Mouse (Mus musculus) 416B (cell line): Measurements from ENCODE around the gene Sox5.

Source experiments
- DNase-seq: peaks from one replicate; pipeline ENCODE4 v3.0.0; 2011; ENCODE audit warnings: low read depth

The Sox5 gene

DNA sequence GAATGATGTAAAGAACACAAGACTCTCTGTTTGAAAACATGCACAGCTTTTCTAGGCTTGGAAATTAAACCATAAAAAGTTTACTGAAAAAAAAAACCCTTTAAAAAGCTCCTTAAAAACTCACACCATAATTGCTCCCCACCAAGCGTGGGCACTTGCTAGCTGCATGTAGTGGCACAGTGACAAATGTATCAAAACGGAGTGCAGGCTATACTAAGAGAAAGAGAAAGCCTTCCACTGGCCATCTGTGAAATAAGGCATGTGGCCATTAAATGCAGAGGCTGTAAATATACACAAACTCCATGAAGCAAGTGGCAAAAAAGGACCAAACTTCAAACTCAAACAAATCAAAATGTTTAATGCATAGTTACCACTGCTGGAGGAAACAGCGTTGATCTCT is 927.7 kb downstream of the Sox5 start:
- no peak for DNase-seq

- no peak for DNase-seq
These were observed 936.0 kb downstream of the Sox5 start for GRCm38 (mm10) chr6:143845761-143846160.

DNA sequence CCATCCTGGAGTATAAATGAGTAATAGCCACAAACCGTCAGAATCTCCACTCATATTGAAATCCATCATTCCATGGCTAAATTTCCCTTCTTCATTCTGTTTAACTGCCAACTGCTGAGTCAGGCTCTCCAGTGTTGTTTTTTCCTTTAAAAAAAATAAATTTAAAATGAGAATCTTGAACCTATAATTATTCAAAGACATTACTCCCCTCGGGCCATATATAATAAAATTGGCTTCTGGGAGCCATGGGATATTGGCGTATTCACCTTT is 937.1 kb downstream of the Sox5 start:
- DNase-seq: no peak

- no peak for DNase-seq
These were observed 937.7 kb downstream of the Sox5 start for GRCm38 (mm10) chr6:143843933-143844700.

- DNase-seq: peak; percentile 49
These were observed 939.8 kb downstream of the Sox5 start for GRCm38 (mm10) chr6:143841954-143842353.

GRCm38 (mm10) chr6:143841109-143841638 is 940.6 kb downstream of the Sox5 start:
- DNase-seq: no peak

GRCm38 (mm10) chr6:143838384-143839076 is 943.2 kb downstream of the Sox5 start:
- DNase-seq: no peak

- DNase-seq: no peak
These were observed 946.4 kb downstream of the Sox5 start for GRCm38 (mm10) chr6:143835331-143835730.

GRCm38 (mm10) chr6:143833986-143834385 is 947.8 kb downstream of the Sox5 start:
- no peak for DNase-seq

DNA sequence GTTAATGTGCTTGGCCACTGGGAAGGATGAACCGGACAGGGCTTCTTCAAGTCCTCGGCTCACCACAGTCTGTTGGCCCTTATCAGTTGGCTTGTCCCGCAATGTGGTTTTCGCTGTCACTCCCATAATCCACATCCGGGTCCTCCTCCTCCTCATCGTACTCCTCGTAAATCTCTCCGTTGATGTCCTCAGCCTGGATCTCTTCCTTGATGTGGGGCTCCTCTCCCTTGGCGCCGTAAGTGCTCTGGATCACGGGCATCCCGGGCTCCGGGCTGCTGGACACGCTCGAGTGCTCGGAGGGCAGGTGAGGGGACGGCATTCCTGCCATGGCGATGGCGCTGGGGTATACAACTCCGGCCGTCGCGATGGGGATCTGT is 948.6 kb downstream of the Sox5 start:
- DNase-seq: no peak

DNA sequence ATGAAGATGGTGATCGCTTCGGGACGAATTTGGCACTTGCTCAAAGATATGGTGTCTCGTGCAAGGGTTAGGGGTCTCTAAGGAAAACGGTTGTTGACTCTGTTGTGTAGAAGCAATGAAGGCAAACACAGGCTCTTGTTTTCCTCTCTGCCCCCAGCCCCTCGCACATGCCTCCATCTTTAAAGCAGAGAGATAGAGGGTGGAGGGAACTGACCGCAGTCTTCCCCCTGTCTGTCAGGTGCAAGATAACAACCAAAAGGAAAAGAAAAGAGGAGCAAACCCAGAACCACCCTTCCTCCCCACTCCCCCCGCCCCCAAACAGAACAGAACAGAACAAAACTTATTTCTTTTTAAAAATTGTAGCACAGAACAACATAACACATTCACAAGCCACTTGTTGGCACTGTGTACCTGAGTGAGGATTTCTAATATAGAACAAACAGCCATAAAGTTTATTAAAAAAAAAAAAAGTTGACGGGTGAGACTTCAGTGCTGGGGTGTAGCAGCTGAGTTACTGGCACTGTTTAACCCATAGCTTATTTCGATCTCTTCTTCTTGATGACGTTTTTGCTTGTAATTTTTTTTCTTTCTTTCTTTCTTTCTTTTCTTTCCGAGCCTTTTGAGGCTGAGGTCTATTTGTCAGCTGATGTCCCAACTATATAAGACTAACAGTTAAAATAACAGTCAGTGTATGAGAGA is 949.1 kb downstream of the Sox5 start:
- DNase-seq: no peak

DNA sequence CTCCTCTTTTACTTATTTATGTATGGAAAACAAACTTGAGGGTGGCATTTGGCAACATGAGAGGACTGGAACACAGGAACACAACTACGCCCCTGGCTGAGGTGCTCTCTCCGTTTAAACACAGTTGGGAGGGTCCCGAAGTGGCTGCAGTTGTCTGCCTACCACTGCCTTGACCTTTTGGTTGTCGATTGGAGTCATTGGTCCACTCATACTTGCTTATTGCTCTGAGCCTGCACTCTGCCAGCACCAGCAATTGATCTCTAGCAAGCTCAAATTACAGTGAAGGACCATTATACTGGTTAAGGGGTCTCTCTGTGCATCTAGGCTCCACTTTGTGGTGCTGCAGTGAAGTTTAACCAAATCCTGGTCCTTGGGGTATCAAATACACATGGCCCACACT is 950.5 kb downstream of the Sox5 start:
- DNase-seq: no peak

DNA sequence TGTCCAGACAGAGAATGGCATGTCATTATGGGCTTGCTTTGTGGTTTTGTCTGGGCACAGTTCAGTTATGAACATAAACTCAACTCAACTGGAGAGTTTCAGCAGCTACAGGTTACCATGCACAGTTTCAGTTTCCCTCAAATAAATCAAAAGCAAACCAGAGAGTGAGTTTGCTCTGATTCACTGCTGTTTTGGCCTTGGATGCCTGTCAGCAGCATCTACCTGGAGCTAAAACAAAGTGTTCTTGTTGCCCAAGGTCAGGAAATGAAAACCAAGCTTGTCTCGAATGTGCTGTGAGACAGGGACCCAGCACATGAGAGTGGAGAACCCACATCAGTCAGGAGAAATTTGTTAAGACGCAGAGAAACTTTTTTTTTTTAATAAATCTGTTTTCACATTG is 951.6 kb downstream of the Sox5 start:
- DNase-seq: no peak

DNA sequence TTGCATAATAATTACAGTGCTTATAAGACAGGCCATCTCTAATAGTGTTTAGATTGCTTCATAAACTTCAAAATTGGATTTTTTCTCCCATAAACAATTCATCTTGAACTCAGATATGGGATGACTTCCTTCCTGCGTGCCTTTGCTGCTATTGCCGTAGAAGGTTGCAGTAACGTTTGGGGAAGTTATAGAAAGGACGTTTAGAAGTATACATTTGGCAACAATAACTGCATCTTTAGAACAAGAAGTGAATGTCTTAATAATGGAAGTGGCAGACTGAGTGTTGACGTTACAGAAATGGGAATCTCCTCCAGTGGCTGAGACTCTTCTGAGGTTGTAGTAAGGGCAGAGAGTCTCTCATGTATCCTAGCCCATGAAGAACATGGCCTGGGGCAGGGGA is 955.0 kb downstream of the Sox5 start:
- DNase-seq: peak; percentile 17

DNA sequence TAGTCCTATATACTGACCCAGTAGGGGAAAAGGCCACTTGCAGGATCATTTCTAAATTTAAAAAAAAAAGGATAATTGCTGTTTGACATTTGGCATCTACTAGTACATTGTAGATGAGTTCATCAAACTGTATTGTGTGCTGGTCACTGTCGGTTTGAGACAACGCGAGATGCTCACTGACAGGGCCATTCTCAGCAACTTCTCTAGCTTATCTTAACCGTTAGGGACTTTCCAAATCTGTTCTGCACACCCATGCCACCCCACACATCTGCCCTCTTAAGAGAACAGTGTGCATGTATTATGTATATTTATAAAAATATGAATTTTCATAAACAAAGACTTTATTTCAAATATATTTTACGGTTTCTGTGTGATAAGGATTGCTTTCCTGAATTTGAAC is 955.8 kb downstream of the Sox5 start:
- DNase-seq: no peak

DNA sequence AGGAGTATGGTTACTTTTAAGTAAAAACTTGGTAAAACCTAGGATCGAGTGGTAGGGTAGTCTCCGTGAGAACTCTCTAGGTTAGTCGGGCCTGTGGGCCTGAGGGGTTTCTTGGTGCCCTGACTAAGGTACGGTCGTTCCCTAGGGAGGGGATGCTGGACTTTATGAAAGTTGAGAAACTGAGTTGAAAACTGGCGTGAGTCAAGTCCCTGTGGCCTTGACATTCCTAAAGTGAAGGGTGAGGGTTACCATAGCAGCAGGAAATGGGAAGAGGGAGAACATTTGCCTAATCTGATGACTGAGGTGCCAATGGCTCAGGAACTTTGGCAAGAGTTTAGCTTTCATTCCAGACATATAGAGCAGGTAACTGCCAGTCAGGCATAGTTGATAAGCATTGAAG is 956.7 kb downstream of the Sox5 start:
- no peak for DNase-seq

DNA sequence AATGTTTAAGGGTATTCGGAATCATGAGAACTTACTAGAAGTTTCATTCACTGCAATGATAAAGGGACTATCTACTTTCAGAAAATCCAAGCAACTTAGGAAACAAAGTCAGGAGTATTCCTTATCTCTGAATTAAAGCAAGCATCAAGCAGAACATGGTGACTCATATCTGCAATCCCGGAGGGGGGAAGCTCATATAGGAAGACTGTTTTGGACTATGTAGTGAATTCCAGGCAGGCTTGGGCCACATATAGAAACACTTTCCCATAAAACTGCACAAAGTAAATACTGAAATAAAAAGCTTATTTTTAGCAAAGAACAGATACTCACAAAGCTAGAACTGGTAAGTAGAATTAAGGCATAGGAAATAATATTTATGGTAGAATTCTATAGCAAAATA is 993.3 kb downstream of the Sox5 start:
- DNase-seq: no peak

DNA sequence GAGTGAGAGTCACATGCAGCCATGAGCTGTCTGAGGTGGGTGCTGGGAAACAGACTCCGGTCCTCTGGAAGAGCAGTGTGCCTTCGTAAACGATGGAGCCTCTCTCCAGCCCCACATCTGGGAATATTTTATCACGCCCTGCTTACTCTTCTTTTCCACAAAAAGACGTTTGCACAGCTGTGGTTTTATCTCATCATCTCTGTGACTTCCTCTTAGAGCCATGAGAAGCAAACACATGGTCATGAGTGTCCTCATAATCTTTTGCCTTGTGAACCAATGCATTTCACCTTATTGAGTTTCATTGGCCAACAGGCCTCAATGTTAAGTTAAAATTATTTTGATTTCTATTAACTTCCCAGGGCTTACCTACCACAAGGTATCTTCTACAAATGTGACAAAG is 994.4 kb downstream of the Sox5 start:
- peak; percentile 48 for DNase-seq

DNA sequence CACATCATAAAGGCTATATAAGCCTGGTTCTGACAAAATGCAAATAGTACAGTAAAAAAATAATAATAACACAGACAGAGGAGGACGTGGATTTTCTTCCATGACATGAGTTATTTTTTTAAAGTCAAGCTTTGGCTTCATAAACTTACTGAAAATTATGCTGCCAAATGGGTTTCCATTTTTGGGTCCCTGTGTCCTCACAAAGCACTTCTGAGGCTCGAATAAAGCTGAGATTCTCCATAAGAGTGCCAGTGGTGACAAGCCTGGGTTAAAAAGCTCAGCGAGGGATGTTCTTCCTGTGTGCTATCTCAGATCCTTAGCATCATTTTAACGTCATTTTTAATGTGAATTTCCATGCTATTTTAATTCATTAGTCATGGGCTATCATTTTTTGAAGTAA is 996.1 kb downstream of the Sox5 start:
- DNase-seq: no peak
